Mouse (Mus musculus): Measurements from ENCODE around the gene Nudt22.

Gene Nudt22

DNA sequence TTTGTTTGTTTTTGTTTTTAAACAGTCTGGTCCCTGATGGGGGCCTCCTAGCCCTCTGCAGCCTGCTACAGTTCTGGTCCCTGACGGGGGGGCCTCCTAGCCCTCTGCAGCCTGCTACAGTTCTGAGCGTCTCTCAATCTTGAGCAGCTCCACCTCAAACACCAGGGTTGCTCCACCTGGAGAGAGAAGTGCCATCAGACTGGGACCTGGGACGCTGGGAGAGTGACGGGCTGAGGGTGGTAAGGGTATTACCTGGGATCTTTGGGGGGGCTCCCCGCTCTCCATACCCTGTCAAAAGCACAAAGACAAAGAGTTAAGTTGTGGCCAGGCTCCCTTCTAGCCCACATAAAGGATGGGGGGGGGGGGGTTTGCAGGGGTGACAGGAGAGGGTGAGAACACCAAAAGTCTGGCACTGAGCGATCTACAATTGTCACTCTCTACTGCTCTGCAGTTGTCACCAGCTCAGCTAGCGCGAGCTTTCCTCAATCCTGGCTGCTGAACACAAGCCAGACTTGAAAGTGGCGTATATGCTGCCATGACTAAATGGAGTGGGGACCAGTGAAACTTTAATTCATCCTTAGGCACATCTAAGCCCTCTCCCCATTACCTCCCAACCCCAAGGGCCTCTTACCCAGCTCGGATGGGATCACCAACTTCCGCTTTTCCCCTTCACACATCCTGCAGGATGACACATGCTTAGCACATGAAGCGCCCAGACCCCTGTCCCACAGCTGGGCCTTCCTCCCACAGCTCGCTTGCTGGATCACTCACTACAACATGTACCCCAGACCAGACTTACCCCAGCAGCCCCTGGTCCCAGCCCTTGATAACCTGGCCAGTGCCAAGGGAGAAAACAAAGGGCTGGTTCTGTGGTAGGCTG, 17.9 kb downstream of the Nudt22 start:
- DNase-seq (ENCODE audit: low spot score) = no peak

DNA sequence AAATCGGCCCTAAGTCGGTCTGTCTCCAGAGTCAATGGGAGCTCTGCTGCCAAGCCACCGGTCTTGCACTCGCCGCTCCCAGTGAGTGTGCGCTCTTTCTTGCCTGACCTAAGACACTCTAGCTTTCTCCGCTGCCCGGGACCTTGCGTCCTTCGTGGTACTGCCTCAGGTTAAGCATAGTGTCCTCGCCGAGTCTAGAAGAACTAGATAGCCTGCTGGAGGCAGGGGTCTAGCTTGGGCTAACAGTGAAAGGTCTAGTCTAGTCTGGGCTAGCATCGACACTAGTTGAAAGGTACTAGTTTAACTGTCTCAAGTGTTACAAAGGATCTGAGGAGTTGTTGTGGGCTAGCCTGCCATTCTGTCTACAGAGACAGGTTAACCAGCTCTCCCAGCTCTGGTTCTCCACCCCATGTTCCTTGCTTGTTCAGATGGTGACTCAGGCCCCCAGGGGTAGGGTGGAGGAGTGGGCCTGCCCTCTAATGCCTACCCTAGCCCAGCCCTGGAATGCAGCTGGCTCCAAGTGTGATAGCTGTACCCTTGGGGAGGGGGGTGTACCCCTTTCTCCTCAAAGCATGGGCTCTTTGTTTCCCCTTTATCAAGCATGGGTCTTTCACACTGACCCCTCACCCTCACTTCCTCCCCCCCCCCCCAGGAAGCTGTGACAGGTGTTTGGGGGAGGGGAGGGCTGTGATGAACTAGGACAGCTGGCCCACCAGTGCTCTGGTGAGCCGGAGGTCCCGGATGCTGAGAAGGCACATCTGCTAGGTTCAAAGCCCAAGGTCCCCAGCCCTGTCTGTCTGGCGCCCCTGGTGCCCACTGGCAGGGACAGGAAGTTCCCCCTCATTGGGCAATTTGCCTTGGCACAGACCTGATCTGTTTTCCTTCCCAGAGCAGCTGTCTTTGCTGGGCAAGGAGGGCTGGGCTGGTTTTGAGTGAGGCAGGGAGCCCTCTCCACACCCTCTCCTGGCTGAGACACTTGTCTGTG, 20.1 kb downstream of the Nudt22 start, which contains the start of gene Plcb3:
Plcb3 (minus strand) TSS at position 934 of the 985 bp plus-strand sequence.
- peak; percentile 68 for DNase-seq (ENCODE audit: low spot score)

DNA sequence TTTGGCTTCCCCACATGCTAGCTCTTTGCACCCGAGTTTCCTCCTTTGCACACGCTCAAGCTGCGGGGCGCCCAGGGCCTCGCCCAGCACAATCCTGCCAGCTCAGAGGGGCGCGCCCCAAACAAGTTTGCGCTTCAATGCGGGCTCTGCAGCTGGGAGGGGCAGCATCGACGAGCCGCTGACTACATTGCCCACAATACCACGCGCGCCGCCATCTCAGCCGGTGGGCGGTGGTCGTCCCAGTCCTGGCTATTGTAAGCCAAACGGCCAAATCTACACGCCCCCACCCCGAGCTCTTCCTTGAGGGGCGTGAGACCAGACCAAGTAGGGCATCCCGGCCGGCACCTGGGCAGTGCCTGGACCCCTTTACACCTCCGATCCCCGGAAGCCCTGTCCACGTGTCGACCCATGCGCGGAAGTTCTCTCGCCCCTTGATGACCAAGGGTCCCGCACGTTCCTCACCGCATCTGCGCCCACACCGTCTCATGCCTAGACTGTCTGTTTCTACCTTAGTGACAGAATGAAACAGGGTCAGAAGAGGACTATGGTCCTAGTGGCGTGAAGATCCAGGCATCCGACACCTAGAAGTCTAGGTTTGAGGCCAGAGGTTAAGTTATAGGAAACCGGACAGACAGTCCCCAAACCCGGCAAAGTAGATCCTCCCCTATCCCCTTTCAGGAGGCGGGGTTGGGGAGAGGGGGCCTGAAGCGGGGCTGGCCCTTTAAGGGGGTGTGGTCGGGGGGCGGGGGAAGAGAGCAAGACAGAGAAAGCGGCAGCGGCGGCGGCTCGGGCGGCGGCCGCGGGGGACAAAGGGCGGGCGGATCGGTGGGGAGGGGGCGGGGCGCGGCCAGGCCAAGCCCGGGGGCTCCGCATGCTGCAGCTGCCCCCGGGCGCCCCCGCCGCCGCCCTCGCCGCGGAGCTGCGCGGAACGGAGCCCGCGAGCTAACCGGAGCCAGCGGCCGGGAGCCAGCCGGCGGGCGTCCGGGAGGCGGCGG, 21.4 kb downstream of the Nudt22 start, which contains the start of gene Ppp1r14b:
Ppp1r14b (plus strand) TSS at position 758 of the 995 bp plus-strand sequence.
- peak; percentile 77 for DNase-seq (ENCODE audit: low spot score)

DNA sequence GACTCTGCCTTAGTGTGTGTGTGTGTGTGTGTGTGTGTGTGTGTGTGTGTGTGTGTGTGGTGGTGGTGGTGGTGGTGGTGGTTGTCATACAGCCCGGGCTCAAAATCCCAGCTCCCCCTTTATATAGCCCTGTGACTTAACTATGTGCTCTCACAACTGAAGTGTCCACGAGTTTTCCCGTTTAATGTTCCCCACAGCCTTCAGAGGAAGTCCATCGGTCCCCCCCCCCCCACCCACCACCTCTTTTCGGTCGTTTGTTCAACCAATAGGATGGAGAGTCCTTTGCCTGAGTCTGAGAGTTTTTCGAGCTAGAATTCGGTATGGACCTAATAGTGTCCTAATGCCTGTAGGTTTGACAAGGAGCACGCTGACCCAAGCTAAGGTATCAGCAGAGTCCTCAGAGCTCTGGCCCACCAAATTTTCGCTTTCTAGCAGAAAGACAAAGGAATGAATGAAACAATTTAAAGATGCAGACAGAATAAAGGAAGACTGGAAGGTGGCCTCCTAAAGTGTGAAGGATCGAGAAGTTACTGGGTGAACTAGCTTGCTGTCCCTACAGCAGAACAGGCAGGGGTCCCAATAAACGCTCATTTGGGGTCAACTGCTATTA, 22.2 kb downstream of the Nudt22 start:
- no peak for DNase-seq (ENCODE audit: low spot score)

- DNase-seq (ENCODE audit: low spot score) = no peak
Measured at GRCm38 (mm10) chr19:6972247-6972917, 23.5 kb downstream of the Nudt22 start.

GRCm38 (mm10) chr19:6971644-6972043, 24.3 kb downstream of the Nudt22 start:
- DNase-seq (ENCODE audit: low spot score) = no peak

DNA sequence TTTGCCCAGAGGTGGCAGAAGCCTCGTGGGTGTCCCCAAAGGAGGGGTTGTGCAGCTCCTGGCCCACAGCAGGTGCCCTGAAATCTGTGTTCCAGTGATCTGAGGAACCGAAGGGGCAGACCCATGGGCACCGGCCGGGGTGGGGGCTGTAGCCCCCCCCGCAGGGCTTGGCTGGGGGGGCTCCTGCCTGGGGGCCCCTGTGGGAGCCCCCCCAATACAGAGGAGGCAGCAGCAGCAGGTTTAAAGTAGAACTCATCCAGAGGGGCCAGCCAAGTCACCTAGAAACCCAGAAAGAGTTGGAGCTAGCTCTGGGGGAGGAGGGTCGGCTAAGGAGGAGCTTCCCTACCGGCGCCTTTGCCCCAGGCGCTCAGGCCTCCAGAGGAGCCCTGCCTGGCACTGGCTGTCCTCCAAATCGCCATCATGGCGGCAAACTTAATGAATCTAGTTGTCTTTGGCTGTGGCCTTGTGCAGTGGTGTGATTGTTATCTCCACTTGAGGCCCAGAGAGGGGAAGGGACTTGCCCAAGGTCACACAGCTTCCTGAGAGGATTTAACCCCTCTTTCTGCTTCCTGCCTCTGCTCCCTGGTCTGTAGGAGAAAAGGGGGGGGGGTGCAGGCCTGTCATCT, 25.3 kb downstream of the Nudt22 start:
- no peak for DNase-seq (ENCODE audit: low spot score)

DNA sequence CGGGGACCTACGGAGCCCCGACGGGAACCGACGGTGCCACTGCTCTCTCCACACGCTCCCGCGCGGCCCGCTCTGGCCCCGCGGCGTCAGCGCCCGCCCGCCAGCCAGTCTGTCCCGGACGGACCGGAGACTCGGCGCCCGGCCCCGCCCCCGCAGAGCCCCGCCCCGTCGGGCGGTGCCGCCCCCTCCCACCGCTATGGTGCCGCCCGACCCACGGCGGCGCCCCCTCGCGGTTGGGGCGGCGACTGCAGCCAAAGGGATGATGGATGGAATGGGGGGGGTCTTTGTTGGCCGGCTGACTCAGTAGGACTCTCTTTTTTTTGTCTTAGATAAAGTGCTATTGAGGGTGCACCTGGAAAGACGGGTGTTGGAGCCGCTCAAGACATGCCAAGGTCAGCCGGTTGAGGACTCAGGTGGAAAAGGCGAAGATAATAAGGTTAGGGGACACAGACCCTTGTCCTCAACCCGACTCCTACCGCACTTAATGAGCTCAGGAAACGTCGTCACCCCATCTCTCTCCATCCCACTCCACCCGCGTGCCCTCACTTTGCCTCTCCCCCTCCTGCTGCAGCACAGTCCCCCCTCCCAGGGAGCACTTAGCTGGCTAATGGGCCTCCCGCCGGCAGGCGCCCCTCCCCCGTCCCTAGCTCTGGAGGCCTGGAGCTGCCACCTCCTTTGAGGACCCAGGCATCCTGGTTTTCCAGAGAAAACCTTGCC, 26.1 kb downstream of the Nudt22 start:
- peak; percentile 65 for DNase-seq (ENCODE audit: low spot score)

DNA sequence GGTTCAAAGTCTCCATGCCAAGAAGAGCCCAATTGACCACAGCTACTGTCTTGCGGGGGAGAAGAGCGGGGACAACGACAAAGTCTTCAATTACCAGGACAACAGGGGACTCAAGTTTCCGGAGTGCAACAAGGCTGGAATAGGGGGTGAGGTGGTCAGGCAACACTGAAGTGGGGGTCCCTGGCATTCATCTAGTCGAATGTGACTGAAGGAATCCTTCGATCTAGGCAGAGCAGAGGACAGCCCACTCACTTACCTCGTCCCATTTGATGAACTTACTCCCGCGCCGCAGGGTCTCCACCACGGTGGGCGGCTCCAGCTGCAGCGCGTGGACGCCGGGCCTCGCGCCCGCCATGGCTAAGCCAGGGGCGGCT, 26.6 kb downstream of the Nudt22 start:
- DNase-seq (ENCODE audit: low spot score) = no peak

GRCm38 (mm10) chr19:6968491-6969271, 27.2 kb downstream of the Nudt22 start:
- DNase-seq (ENCODE audit: low spot score) = no peak

DNA sequence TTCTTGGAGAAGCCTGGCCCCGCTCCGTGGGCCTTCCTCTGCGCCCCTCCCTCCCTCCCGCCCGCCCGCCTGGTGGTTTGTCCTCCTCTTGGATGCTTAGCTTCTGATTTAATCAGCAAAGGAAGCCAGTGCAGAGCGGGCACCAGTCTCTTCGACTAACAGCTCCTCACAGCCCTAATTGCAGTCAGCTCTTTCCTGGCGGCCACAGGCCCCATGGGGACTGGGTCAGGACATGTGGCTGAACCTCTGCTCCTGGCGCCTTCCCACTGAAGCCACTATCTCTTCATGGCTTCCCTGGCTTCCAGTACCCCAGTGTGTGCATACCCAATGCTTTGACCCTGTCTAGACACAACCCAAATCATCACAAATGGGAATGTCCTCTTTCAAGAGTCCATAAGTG, 39.5 kb downstream of the Nudt22 start:
- no peak for DNase-seq (ENCODE audit: low spot score)

- DNase-seq (ENCODE audit: low spot score) = no peak
Measured at GRCm38 (mm10) chr19:6955424-6955823, 40.5 kb downstream of the Nudt22 start.

DNA sequence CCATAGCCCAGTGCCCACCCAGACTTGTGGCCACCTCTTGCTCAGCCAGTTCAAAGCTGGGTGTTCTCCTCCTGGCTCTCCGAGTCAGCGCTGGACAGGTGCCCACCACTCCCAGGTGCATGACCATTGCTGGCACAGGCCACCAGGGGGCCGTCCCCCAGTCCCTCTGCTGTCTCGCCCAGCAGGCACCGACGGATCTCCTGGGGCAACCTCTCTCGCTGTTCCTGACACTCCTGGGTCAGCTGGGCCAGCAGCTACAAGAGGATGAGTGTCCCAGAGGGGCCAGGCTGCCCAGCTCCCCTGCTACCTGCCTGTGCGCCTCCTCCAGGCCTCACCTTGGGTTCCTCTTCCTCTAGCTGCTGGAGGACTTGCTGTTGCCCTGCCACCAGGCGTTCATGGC, 41.9 kb downstream of the Nudt22 start:
- no peak for DNase-seq (ENCODE audit: low spot score)

- DNase-seq (ENCODE audit: low spot score) = no peak
Measured at GRCm38 (mm10) chr19:6952712-6953037, 43.2 kb downstream of the Nudt22 start.

DNA sequence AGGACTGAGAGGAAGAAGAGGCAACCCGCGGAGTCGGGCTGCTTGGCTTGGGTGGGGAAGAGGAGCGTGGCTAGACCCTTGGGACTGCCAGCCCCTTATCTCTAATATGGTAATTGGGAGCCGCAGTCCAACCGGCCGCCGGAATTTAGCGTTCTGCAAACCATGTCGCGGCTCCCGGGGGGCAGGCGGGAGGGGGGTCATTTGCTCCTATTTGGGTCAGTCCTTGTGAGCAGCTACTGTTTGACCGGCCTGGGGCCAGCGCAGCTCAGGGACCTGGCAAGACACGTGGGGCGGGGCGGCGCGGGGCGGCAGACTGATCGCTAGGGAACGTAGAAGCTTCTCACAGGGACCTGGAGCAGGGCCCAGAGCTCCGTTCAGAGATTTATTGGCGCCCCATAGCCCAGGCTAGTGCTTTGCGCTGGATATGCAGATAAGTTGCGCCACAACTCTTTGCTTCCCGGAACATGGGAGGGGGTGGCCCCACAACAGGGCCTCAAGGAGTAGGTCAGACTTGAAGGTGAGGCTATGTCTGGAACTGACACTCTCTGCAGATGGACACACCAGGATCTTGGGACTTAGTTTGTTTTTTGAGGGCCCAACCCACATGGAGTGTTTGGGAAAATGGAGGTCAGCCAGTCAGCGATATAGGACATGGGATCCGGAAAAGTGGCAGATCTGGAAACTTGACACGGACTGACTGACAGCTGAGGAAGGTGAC, 43.8 kb downstream of the Nudt22 start:
- peak; percentile 34 for DNase-seq (ENCODE audit: low spot score)

DNA sequence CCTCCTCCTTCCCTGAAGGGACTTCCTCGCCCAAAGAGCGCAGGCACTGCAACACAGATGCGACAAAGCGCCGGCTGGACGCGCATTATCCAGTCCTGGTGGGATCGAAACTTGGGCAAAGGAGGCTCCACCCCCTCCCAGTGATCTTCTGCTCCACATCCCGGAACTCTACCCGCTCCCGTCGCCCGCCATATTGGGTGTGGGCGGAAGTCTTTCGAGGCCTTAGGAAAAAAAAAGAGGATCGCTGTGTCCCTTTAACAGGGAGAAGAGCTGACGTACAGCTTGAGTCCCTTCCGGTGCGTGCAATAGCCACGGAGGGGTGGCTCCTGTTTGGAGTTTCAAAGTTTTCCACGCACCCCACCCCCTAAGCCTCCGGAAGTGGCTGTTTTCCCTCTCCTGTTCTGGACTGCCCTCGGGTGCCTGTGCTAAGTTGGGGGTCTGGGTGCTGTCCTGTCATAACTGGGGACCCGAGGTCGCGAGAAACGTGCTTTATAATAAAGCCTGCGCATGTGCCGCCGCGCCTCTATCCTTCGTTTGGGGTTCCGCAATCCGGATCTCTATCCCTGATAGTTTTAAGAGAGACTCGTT, 44.4 kb downstream of the Nudt22 start:
- DNase-seq (ENCODE audit: low spot score) = peak; percentile 62

DNA sequence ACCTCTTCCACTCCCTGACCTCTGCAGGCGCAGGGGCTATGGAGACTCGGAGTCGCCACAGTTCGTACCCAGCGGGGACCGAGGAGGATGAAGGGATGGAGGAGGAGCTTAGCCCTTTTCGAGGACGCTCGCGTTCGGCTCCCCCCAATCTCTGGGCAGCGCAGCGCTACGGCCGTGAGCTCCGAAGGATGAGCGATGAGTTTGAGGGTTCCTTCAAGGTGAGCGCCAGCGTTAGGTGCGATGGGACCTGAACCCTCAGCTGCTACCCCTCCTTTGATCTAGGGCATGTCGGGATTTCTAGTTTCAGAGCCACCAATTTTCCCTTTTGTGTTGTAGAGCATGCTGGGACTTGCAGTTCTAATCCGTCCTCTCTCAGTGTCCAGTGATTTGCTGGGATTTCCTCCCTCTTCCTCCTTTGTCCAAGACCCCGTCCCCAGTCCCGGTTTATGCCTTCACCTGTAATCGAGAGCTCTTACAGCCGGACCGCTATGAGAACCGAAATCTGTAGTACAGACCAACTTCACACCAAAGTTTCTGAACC, 45.2 kb downstream of the Nudt22 start:
- DNase-seq (ENCODE audit: low spot score) = peak; percentile 37

Data from T-cell, adult 2 months (primary cell).